Mouse (Mus musculus) megakaryocyte-erythroid progenitor cell, adult 5-6 weeks (primary cell): Measurements from ENCODE around the gene Klk1b8. TPM values are rescaled to one million over a fixed set of nuclear protein-coding genes. Genes with fewer than 3 reads are reported as not detected.
"Not testable (repeated sequence)": the region's sequence is repeated elsewhere in the genome, so short reads cannot be mapped to it uniquely, and the experiment has no call there.

Source experiments
- ATAC-seq: replicated peaks from 2 replicates; pipeline ENCODE4 v1.8.0; 2016; ENCODE audit warnings: mild to moderate bottlenecking, inconsistent platforms; ENCODE audit not compliant: severe bottlenecking, poor library complexity, low FRiP score, low TSS enrichment
- total RNA-seq, 2 experiments: library from RNA; stranded (forward) in 1 of 2; stranded (reverse) in 1 of 2; fragments of 200-1000, 215-1000 nt in 1 of 2; fragments of >200 nt in 1 of 2; fragmentation: Nextera tagmentation in 1 of 2; gene quantifications; 2 replicates each; pipeline ENCODE4 v1.2.3; 2014 to 2017

Gene Klk1b8
- total RNA-seq (2014; fragmentation: Nextera tagmentation) = not detected in 2 replicates
- total RNA-seq (2017) = not detected in 2 replicates

- no peak for ATAC-seq
Observed at GRCm38 (mm10) chr7:43950364-43950763, at the start of gene Klk1b8. Gene Klk1b8 (plus strand): TSS chr7:43950664.

- no peak for ATAC-seq
Observed at GRCm38 (mm10) chr7:43914821-43915220, 35.6 kb upstream of the Klk1b8 start.

DNA sequence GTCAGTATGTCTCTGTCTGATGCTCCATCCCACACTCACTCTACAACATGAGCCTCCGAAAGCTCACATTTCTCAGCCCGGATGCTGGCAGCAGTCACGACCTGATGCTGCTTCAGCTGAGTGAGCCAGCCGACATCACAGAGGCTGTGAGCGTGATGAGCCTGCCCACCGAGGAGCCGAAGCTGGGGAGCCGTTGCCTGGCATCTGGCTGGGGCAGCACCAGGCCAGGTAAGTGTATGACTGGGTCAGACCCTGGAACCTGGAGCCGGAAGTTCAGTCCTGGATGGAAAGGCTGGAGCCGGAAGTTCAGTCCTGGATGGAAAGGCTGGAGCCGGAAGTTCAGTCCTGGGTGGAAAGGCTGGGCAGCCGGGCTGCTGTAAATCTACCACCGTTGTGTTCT lies 32.0 kb upstream of the Klk1b8 start:
- no peak for ATAC-seq

DNA sequence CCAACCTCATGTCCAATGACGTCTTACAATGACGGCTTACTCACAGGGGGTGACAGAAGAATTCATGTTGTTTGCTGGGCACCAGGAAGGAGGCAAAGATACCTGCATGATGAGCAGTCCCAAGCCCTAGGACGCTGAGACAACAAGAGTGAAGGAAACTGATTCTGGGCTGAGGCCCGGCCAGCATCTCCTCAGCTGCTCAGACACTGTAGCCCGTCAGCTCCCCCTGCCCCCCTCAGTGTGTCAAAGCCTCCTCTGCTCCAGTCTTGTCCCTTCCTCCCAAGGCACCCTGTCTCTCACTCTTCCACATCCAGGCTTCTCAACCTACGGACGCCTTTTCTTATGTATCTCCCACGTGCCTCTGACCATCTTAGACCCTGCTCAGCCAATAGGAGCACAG lies 31.6 kb upstream of the Klk1b8 start:
- ATAC-seq = no peak

GRCm38 (mm10) chr7:43919559-43920451 lies 30.7 kb upstream of the Klk1b8 start:
- ATAC-seq = peak; percentile 94

- ATAC-seq = no peak
Observed at GRCm38 (mm10) chr7:43920582-43920981, 29.9 kb upstream of the Klk1b8 start.

GRCm38 (mm10) chr7:43921087-43921486 lies 29.4 kb upstream of the Klk1b8 start:
- no peak for ATAC-seq

GRCm38 (mm10) chr7:43921941-43922340 lies 28.5 kb upstream of the Klk1b8 start:
- no peak for ATAC-seq

- ATAC-seq = no peak
Observed at GRCm38 (mm10) chr7:43925985-43926384, 24.5 kb upstream of the Klk1b8 start.

DNA sequence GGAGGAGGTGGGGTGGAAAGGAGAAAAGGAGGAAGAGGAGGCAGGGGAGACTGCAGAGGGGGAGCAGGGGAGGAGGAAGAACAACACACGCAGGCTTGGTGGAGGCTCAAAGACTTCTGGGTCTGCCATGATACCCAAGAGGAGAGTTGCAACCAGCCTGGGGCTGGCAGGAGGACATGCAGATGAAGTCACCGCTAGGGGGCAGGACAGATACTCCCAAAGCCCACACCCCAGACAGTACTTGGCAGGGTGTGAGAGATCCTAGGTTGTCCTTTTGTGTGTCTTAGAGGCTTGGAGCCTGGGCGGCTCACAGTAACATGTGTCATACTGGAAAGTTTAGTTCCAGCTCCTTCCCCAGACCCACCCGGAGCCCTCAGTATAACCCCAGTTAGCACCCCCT lies 21.9 kb upstream of the Klk1b8 start:
- ATAC-seq = no peak

- ATAC-seq = no peak
Observed at GRCm38 (mm10) chr7:43932337-43932736, 18.1 kb upstream of the Klk1b8 start.

DNA sequence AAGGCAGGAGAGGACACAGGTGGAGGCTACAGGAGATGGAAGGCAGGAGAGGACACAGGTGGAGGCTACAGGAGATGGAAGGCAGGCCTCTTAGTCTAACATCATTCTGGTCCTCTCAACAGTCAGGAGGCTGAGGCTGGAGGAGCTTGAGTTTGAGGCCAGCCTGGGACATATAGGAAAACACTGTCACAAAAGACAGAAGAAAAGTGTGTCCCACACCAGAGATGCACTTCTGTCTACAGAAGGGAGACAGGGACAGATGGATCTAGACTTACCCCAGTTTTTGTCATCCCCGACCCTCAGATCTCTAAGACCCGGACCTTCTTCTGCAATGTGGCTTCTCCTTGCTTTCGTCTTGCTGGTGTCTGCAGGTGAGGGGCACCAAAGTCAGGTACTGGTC lies 17.0 kb upstream of the Klk1b8 start, which contains the start of gene Klk15:
Klk15 (plus strand) TSS at position 301 of the 400 bp plus-strand sequence.
- ATAC-seq = no peak

DNA sequence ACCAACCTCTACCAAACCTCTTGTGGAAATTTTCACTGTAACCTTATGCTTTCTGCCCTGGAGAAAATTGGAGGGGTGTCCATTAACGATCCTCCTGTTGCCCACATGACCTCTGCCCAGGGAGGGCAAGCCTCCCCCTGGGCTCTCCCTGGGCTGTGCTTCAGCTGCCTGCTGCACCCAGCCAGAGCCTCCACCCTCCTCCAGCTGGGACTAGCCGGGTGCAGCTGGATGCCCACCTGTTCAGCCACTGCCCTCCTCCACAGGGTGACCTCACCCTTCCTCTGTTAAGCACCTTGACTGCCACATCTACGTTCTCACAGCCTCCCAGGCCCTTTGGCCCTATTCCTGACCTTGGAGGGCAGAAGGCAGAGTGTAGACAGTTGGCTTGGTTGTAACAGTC lies 15.7 kb upstream of the Klk1b8 start:
- ATAC-seq = no peak

GRCm38 (mm10) chr7:43936551-43936950 lies 13.9 kb upstream of the Klk1b8 start:
- ATAC-seq = no peak

GRCm38 (mm10) chr7:43942293-43942692 lies 8.2 kb upstream of the Klk1b8 start:
- not testable (repeated sequence) for ATAC-seq

- ATAC-seq = no peak
Observed at GRCm38 (mm10) chr7:43944727-43945264, 5.7 kb upstream of the Klk1b8 start.

DNA sequence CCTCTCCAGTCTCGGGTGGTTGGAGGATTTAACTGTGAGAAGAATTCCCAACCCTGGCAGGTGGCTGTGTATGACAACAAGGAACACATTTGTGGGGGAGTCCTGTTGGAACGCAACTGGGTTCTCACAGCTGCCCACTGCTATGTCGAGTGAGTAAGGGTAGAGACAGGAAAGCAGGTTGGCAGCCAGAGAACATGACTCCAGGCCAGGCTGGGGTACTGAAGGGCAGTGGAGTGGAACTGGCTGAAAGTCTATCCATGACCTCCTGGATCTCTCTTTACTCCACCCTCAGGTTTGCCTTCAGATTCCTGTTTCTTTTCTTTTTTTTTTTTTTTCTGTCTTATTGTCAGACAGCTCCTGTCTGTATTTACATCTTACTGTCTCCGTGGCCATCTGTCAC lies 2.2 kb downstream of the Klk1b8 start:
- no peak for ATAC-seq

DNA sequence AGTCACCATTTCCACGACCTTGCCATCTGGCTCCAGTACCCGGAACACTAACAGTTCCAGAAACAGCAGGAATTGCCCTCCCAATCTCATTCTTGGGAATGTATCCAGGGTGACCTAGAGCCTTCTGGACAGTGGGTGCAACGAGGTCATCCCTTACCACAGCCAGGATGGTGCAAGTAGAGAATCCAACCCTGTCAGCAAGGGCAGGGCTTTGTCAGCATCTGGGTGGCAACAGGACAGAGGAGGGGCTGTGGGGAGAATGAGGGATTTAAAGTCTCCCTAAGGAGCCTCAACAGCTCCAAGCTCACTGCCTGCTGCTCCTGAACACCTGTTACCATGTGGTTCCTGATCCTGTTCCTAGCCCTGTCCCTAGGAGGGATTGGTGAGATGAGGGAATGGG lies 16.0 kb downstream of the Klk1b8 start, which contains the start of gene Klk1b1:
Klk1b1 (plus strand) TSS at position 301 of the 400 bp plus-strand sequence.
- no peak for ATAC-seq

DNA sequence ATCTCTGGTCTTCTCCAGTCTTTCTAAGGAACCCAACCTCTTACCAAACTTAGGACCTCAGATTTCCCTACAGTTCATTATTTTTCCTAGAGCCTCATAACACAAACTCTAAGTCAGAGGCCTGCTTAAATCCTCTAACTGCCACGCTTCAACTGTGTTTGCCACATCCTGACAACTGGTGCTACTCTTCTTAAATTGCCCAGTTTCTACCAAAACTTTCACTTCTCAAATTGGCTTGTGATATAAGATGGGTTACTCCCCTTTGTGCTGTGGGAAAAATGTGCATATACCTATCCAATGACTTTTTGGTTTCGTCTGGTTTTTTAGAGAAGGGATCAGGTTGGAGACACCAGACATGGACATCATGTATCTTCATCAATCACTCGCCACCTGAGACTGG lies 16.6 kb downstream of the Klk1b8 start:
- no peak for ATAC-seq

DNA sequence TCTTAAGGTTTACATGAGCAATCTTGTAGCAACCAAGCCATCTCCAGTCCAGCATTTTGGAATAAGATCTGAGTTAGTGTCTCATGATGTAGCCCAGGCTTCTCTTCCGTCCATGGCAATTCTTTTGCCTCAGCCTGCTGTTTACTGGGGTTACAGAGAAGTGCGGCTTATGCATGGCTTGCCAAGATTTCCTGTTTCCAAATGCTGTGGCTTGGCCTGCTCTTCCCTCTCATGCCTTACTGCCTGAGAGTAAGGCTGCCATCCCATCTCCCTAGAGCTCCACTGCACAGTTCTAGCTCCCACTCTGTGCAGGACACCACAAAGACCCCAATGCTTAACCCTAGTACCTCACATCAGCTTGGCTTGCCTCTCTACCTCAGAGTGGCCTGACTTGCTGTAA lies 17.1 kb downstream of the Klk1b8 start:
- ATAC-seq = no peak

DNA sequence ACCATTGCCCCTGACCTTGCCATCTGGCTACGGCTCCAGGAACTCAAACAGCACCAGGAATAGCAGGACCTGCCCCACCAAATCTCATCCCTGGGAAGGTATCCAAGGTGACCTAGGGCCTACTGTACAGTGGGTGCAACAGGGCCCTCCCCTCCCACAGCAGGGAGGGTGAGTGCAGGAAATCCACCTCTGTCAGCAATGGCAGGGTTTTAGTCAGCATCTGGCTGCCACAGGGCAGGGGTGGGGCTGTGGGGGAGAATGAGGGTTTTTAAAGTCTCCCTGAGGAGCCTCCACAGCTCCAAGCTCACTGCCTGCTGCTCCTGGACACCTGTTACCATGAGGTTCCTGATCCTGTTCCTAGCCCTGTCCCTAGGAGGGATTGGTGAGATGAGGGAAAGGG lies 25.3 kb downstream of the Klk1b8 start, which contains the start of gene Klk1b9:
Klk1b9 (plus strand) TSS at position 301 of the 400 bp plus-strand sequence.
- not testable (repeated sequence) for ATAC-seq
